Mouse (Mus musculus): Measurements from ENCODE around the gene Ube2h.

DNA sequence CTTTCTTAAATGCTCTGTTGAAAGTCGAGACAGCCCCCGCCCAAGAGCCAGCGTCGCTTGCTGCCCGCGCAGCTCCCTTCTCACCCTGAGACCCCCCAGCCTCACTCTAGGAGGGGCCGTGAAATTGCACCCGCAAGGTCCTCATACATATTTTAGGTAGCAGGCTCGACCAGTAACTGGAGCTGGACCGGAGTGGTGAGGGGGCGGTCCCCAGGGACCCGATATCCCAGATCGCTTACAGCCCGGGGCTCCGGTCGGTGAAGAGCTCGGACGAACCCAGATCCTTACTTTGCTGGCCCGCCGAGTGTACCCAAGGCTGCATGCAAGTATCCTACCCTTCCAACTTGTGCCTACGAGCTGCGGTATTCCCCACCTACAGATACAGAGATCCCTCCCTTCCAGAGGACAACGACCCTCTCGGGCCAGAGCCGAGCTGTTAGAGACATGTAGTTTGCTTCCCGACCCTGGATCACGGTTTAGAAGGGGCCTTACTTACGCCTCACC, 128.4 kb downstream of the Ube2h start:
- TF ChIP-seq POLR2A (IDR thresholded peaks at IDR 0.05; ENCODE audit: insufficient read length, low read depth) (no peak), E2F4 (IDR thresholded peaks at IDR 0.05; ENCODE audit: insufficient read depth) (no peak), SRF (IDR thresholded peaks at IDR 0.05; ENCODE audit: control insufficient read depth, insufficient read length, low read depth) (no peak), POLR2AphosphoS2 (IDR thresholded peaks at IDR 0.05; ENCODE audit: insufficient read length, low read depth) (no peak), MYOG (IDR thresholded peaks at IDR 0.05; ENCODE audit: control insufficient read depth in 1 of 3, insufficient read depth in 1 of 3, insufficient read length in 2 of 3, low read depth in 2 of 3) (no peak), TCF12 (IDR thresholded peaks at IDR 0.05; ENCODE audit: insufficient read depth, poor library complexity, severe bottlenecking) (no peak), MYOD1 (IDR thresholded peaks at IDR 0.05; ENCODE audit: control insufficient read depth in 1 of 3, insufficient read length in 2 of 3, low read depth in 2 of 3) (no peak), USF1 (IDR thresholded peaks at IDR 0.05; ENCODE audit: low read depth) (no peak)
